Mouse (Mus musculus): Measurements from ENCODE around the gene Dnm3.

Gene Dnm3

DNA sequence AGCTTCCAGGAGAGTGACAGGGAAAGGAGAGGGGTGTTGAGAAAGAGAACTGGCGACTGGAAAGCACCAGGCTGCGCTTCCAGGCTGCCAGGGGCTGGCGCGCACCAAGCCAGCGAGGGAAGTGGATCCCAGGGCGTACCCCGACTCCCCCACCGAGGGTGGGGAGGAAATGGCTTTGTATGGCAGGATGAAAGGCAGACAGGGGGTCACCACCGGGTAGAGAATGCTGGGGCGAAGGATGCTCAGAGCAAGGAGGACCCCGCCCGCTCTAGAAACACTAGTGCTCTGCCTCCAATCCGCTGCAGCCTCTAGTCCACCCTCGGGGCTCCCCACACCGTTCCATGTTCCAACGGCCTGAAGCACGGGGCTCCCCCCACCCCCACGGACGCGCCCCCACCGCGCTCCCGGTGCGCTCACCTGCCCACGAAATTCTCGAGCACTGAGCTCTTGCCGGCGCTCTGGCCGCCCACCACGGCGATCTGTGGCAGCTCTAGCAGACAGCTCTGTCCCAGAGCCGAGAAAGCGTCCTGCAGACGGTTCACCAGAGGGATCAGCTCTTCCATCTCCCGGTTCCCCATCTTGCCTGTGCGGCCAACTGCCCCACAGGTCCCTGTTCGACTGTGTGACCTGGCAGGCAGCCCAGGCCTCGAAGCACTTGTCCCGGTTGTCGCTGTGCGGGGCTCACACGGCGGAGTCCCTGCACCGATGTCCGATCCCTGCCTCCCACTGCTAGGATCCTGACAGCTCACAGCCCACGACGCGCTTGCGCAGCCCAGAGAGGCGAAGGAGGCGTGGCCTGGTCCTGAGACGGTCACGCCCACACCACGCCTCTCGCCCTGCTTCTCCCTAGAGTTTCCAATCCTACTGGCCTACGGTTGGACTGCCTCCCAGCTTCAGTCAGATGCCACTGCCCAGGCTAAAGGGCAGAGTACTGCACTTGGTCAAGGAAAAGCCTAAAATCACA lies at the start of gene Dnm3:
Gene Dnm3, minus strand, starts transcription at position 789 of the 964 bp plus-strand sequence.
- peak; percentile 3 to 16 for DNase-seq (ENCODE audit: low spot score in 2 of 2)

DNA sequence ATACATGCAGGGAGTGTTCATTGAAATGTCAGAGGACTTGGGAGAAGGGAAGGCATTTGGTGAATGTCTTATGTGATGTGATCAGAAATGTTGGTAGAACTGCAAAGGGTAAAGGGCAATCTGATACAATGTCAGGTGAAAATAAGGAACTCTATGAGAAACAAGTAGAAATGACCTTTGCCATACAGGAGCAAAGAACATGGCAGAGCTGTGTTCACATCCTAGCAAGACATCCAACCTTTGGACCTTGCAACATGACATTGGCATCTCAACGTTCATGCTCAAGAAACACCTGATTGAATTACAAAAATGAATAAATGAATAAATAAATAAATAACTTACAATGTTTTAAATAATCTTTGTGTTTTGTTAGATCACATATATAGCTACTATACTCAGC lies 37.3 kb upstream of the Dnm3 start:
- DNase-seq (ENCODE audit: low spot score in 2 of 2) = no peak

DNA sequence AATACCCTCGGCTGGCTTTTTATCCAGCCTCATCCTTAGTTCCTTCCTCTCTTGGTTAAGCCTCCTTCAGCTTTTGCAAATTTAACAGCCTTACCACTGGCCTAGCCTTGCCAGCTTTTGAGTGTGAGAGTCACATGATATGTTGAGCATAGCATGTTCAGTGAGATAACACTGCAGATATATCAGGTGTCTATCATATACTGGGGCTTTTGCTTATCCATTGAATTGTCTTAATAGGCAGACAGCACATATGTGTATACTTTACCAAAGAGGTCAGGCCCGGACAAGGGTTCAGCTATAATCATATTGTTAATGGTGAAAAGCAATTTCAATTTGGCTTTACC lies 32.2 kb upstream of the Dnm3 start:
- no peak for DNase-seq (ENCODE audit: low spot score in 2 of 2)

DNA sequence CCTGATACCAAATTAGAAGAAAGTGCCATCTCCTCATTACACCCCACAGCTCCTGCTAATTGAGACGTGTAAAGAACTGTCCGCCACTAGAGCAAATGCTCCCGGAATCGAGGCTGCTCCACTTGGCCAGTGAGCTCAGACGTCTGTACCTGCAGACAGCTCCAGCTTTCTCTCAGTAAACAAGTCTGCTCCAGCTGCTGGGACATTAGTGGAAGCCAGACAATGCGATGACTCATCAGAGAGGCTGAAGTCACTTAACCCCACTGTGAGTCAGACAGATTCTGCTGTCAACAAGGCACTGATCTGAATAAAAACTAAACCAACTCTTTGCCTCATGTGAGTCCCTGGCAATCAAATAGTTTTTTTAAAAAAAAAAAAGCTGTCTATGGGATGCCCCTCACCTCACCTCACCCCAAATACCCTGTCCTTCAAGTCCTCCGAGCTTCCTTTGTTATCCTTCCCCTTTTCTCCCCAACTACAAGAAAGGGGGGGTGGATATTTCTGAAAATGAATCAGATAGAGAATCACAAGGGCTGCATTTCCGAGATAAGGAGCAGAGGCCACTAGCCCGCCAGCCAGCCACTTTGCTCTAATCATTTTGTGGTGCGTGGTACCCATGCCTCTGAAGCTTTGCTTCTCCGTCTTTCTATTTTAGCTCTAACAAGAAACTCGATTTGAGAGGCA lies 31.6 kb upstream of the Dnm3 start:
- no peak for DNase-seq (ENCODE audit: low spot score in 2 of 2)

DNA sequence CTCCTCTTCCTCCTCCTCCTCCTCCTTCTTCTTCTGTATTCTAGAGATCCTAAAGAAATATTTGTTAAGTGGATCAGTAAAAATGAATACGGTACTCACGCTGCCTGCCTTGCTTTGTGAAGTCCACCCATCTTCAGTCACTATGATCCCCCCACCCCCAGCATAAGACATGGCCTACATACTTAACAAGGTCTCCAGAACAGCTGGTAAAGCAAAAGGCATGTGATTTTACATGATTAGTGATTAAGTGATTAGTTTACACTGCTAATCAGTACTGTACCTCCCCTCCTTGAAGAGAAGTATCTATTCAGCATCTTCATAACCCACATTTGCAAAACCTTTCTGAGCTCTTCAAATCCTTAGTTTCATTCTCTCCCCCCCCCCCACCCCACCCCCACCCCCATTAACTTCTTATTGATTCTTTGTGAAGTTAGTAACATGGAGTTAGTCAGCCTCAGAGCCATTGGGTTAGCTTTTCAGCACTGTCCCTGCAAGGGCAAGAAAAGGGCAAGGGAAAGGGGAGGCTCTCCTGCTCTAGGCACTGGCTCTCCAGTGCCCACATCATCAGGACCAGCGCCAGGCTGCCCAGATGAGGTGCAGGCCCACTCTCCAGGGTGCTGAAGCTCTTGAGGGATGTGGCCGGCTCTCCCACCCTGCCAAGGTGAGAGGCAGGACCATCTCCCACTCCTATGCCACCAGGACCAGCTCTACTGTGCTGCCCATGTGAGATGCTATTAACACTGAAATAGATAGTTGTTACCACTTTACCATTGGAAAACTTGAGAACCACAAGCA lies 30.6 kb upstream of the Dnm3 start:
- no peak for DNase-seq (ENCODE audit: low spot score in 2 of 2)

DNA sequence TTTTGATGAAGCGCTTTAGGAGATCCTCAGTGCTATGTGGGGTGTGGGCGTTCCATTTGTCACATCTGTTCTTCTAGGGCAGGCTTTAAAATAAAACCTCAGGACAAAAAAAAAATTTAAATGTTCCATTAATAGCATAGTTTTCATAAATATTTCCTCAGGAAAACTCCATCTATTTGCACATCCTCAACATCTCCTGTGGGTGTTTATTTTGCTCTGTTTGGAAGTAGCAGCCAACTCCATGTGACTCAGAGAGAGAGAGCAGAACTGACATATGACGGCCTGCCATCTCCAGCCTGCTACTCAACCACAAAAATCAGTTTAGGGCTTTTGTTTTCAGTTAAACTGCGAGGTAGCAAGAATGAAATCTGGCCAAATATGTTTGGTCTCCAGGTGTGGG lies 28.7 kb upstream of the Dnm3 start:
- no peak for DNase-seq (ENCODE audit: low spot score in 2 of 2)

DNA sequence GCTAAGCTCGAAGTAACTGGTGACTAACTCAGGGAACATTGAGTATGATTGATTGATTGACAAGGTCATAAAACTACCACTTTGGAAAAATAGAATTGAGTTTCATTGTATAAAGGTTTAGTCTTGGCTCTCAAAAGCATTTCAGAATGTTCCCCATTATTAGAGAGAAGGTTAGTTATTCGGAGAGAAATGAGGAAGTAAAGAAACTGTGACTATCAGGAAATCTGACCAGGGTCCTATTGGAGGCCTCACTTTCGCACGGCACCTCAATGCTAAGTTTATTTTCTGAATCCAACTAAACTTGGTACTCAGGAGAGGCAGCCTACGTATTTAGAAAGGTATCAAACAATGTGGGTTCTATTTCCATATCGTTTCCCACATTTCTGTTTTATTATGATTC lies 27.8 kb upstream of the Dnm3 start:
- DNase-seq (ENCODE audit: low spot score in 2 of 2) = no peak

DNA sequence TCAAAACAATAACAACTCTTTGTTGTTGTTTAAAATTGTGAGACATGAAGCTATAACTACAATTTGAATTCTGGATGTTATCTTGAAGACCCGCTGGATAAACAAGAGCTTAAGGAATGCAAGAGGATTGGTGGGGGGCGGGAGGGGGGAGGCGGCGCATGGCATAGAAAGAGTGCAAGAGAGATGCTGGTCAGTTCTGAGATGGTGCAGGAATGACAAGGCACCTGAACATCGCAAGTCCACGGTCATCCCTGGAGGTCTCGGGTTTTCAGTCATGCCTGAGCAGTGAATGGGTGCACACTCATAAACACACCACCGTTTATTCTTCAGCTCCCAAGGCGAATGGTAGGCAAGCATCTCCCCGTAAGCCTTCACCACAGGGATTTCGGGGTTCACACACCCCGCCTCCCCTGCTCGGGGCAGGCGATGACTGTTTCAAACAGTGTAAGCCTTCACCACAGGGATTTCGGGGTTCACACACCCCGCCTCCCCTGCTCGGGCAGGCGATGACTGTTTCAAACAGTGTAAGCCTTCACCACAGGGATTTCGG lies 1.2 kb downstream of the Dnm3 start:
- no peak for DNase-seq (ENCODE audit: low spot score in 2 of 2)

DNA sequence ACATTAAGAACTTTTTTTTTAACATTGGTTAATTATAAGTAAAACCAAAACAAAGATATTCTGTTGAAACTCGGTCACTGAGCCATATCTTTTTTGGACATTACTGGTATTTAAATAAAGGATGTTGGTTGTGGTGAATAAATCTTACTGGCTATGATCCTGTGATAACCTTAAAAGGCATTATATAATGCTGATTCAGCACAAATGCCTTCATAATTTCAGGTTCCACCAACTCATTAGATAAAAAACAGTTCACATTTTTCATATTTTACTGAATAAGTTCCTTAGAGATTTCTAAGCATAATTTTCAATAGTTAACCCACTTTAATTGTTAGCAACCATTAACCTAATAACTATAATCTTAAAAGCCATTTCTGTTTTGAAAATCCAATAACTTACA lies 4.9 kb downstream of the Dnm3 start:
- DNase-seq (ENCODE audit: low spot score in 2 of 2) = no peak

DNA sequence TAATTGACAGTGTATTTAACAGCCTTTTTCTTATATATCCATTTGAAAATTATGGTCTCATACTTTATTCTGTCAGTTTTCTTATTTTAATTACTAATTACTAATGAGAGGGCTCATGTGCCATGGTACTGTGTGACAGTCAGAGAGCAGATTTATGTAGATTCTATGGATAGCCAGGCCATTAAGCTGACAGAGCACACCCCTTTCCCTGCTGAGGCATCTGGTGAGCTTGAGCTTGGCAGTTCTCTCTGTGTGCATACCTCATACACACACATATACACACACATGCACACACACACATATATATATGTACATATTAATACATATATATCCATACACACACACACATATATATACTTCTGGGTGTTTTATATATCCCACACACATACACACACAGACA lies 6.7 kb downstream of the Dnm3 start:
- DNase-seq (ENCODE audit: low spot score in 2 of 2) = no peak

DNA sequence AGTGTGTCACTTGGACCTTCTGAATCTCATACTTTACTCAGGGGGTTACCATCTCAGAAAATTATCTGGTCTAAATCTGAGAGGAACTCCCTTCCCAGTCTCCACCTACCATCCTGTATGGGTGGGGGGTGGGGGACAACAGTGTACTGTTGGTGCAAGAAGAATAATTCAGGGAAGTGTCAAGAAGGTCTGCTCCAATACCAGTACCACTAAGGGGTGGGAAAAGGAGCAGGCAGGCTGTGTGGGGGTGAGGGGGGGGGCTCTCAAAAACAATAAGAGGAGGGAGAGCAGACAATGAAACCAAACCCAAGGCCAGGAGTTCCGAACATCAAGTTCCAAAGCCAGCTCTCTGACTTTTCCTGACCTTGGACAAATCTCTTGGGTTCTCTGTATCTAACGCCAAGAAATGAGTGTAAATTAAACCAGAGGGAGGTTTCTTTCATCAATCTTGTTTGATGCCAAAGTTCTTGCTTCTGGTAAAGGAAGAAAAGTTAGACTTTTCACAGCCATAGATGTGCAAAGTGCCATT lies 8.0 kb downstream of the Dnm3 start:
- no peak for DNase-seq (ENCODE audit: low spot score in 2 of 2)

DNA sequence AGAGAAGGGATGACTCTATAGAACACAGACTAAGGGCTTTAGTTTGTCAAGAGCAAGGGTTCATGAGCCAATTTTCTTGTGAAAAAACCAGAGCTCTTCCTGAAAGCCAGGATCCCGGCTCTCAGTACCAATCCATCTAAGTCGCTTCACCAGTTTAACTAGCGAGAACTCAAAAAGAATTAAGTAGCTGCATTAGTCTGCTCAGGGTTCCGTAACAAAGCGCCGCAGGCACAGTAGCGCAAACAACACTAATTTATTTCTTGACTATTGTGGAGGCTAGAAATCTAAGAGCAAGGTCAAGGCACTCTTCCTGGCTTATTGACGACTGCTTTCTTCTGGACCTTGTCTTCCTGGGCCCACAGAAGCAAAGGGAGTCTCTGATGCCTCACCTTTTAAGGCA lies 14.2 kb downstream of the Dnm3 start:
- no peak for DNase-seq (ENCODE audit: low spot score in 2 of 2)

DNA sequence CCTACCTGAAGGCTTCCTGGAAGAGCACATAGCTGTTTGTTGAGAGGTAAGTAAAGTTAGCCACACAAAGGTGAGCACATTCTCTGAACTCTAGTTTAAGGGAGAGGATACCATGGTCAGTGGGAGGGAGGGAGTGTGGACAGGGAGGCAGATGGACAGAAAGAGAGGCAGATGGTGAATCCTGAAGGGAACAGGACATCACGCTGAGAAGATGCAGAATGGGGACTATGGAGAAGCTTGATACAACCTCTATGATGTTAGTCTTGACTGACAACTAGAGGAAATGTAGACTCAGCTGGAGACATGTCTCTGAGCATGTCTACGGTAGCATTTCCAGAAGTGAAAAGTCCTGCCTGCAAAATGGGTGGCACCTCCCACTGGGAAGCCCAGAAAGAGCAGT lies 19.1 kb downstream of the Dnm3 start:
- DNase-seq (ENCODE audit: low spot score in 2 of 2) = no peak

DNA sequence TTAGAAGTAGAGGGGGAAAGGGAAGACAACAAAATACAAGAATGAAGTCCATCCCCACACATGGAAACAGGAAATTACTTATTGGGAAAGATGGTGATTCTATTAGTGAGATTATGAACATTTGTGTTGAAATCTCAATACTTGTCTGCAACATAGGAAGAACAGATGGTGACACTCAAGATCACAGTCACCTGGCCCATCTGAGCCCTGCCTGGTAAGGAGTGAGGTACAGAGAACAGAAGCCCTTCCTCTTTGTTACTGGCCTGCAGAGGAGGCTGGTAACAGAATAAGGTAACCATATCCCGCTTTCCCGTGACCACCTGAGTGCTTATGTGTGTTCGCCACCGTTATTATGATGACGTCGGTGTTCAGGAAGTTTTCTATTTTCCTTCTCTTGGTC lies 21.0 kb downstream of the Dnm3 start:
- no peak for DNase-seq (ENCODE audit: low spot score in 2 of 2)

DNA sequence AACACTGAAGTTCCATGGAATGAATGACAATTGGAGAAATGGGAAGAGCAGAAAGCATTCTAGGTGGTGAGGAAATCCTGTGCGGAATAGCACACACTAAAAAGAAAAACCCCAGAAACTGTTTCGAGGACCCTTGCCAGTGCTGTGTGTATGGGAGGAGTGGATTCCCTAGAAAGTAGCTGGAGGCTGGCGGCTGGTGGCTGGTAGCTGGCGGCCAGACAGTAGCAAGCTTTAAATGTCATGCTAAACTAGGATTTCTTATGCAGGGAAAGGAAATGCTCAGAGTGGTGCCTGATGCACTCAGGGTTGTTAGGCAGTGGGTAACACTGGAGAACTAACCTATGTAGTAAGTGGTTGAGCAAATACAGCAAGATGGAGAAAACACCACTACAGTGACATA lies 21.4 kb downstream of the Dnm3 start:
- DNase-seq (ENCODE audit: low spot score in 2 of 2) = no peak

DNA sequence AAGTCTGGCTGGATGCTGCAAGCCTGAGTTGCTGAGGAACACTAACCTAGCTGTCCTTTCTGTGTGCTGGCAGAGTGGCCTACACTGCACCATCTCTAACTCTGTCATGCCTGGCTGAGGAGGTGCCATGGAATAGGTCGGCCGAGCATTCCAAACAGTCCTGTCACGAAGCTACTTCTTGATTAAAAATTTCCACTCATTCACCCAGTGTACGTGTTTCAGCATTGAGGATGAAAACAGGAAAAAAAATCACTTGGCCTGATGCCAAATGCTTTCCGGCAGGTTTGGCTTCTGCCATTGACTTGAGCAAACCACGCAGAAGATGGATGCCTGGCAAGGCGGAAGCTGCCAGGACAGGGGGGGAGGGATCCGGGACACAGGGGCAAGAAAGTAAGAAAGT lies 24.3 kb downstream of the Dnm3 start:
- no peak for DNase-seq (ENCODE audit: low spot score in 2 of 2)

DNA sequence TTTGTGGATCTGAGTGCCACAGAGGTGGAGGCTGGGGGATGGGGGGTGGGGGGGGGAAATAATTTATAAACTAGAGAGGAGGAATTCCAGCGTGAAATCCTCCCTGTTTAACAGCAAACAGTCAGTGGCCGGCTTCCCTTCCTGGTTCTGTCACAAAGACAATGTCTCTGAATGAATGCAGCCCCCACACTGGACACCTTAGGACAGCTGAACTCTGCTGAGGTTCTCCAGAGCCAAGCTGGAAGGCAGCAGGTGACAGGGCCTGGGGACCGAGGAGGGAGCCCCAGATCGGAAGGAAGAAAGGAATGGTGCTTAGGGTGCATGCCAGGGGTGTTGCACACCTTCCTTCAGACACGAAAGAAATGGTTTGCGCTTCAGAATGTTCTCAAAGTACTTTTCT lies 24.8 kb downstream of the Dnm3 start:
- DNase-seq (ENCODE audit: low spot score in 2 of 2) = no peak

DNA sequence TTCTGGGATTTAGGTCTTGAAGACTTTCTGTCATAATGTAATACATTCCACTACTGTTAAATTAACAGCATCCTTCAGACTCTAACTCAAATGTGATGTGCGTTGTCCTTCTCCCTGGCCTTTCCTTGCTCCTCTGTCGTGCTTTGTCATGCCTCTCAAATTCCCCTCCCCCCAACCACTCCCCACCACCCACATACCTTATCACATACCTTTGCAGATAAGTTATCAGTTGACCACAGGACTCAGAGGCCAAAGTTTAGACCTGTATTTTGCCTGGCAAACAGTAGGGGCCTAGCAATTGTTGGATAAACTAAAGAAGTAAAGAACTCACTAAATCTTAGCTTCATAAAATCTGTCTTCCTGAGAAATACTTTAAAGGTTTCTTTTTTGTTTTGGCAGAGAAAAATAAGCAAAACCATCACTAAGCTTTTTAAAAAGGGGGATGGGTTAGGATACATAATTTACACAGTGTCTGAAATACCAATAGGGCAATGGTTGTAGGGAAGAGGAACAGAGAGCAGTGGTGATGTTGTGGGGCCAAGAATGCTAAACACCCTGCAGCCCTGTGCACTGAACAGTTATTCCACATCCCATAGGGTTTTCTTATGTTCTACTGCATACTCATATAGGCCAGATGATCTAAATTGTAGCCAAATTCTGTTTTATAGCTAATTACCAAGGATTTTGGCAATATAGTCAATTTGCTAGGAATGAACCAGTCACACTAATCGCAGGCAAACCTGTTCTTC lies 28.5 kb downstream of the Dnm3 start:
- no peak for DNase-seq (ENCODE audit: low spot score in 2 of 2)

DNA sequence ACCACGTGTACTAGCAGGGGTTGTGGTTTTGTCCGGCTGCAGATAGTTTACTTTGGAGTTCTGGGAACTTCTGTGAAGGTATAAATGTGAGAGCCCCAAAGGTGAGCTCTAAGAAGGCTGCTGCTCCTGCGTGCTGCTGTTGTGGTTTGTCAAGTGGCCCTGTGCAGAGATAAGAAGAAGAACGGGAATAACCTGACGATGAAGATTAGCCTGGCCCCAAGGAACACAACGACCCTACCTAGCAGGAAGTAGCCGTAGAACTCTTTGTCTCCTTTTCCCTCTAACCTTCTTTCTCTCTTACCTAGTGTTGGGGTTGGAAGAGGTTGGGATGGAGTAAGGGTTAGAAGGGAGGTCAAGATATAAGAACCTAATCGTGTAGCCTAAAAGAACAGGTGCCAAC lies 33.0 kb downstream of the Dnm3 start:
- DNase-seq (ENCODE audit: low spot score in 2 of 2) = no peak

DNA sequence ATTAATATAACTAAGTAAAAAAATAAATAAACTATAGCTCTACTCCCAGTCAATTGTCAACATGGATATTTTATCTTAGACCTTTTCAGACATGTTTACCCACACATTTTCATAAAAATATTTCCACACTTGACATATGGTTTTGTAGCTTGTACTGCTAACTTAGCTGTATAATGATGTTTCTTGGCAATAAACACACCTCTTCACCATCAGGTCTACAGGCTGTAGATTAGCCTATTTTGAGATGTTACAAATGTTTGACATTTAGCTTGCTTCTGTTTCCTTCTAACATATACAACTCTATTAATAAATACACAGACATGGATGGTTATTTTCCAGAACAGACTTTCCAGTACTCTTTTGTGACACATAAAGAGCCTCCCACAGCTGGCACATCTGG lies 38.3 kb downstream of the Dnm3 start:
- no peak for DNase-seq (ENCODE audit: low spot score in 2 of 2)

DNA sequence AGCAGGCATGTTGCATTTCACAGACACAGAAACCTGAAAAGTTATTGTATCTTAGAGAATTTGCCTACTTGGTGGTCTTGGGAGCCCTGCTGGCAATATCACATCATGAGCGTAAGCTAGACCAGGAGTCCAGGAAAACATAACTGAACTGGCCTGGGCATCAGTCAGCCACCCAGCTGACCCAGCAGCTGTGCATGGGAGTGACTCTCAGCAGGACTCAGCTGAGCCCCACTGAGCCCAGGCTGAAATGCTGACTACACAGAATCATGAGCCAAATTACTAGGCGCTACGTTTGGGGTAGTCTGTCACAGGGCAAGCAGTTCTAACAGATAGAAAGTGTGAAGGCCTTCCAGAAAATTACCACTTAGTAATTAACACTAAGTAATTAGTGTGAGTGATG lies 41.2 kb downstream of the Dnm3 start:
- no peak for DNase-seq (ENCODE audit: low spot score in 2 of 2)
